Mouse (Mus musculus) forebrain, embryonic 11.5 days (tissue): ENCODE measurements at regions not wholly inside any gene's neighbourhood (a gene's known extent, or its start where the extent isn't known, plus 50 kb on each side); places are given as distances from the start of the nearest gene placed in this dataset.

Experiments
- ATAC-seq: fragments of 200-750 bp; cut with Nextera tagmentation; replicated peaks from 2 replicates; pipeline ENCODE4 v1.8.0; 2017; ENCODE audit warnings: moderate TSS enrichment; ENCODE audit not compliant: low FRiP score
- DNase-seq: peaks from one replicate; pipeline ENCODE4 v3.0.0-alpha.2; 2017; ENCODE audit warnings: low spot score
- H3K27ac ChIP-seq: fragments of 300-500 bp; sonication (generic); 2 replicates; pipeline ENCODE4 v1.5.1; 2014; ENCODE audit warnings: low read depth, low read length
- H3K27me3 ChIP-seq: fragments of 300-500 bp; sonication (generic); 2 replicates; pipeline ENCODE4 v1.6.1; 2014; ENCODE audit warnings: mild to moderate bottlenecking, low read length, mixed read lengths; ENCODE audit not compliant: control insufficient read depth, insufficient read depth
- H3K36me3 ChIP-seq: fragments of 300-500 bp; sonication (generic); 2 replicates; pipeline ENCODE4 v1.6.1; 2014; ENCODE audit warnings: mild to moderate bottlenecking, low read length, moderate library complexity, mixed read lengths; ENCODE audit not compliant: control insufficient read depth, insufficient read depth
- H3K4me1 ChIP-seq: fragments of 300-500 bp; sonication (generic); replicated peaks from 2 replicates; pipeline ENCODE4 v1.6.1; 2014; ENCODE audit warnings: low read length, mixed read lengths; ENCODE audit not compliant: control insufficient read depth, insufficient read depth
- H3K4me2 ChIP-seq: fragments of 300-500 bp; sonication (generic); 2 replicates; pipeline ENCODE4 v1.6.1; 2014; ENCODE audit warnings: low read depth, mild to moderate bottlenecking, low read length, moderate library complexity, mixed read lengths; ENCODE audit not compliant: severe bottlenecking
- H3K4me3 ChIP-seq: fragments of 300-500 bp; sonication (generic); 2 replicates; pipeline ENCODE4 v1.5.1; 2014; ENCODE audit warnings: low read depth, low read length
- H3K9ac ChIP-seq: fragments of 300-500 bp; sonication (generic); 2 replicates; pipeline ENCODE4 v1.6.1; 2014; ENCODE audit warnings: low read length
- H3K9me3 ChIP-seq: fragments of 300-500 bp; sonication (generic); 2 replicates; pipeline ENCODE4 v1.6.1; 2016; ENCODE audit warnings: low read length, mixed read lengths; ENCODE audit not compliant: control insufficient read depth
- WGBS: fragments of 180-500 bp; shearing (Covaris S2); extraction: QIAGEN DNeasy Blood & Tissue Kit; methylation state at CpG from one replicate; pipeline ENCODE4 v1.1.7; 2014; 5-methylcytosine and 5-hydroxymethylcytosine counted together

- Histone ChIP-seq H3K9ac (no peak overlapping the region), H3K27ac (no peak overlapping the region), H3K9me3 (no peaks in the 10 kb centered on the region), H3K4me1 (no peaks in the 10 kb centered on the region; the same call in 1 of the 2 replicates), H3K4me3 (no peak overlapping the region), H3K27me3 (no peaks in the 10 kb centered on the region), H3K36me3 (no peaks in the 10 kb centered on the region), H3K4me2 (no peak overlapping the region)
- DNase-seq, result no peak
- no peak for ATAC-seq
- 70% methylated on average over 4 of the region's 4 CpGs for WGBS
Measured at GRCm38 (mm10) chr11:38069635-38070034, 833.9 kb upstream of the Tenm2 start.

GRCm38 (mm10) chr11:38067682-38068081 lies 831.9 kb upstream of the Tenm2 start:
- H3K9ac ChIP-seq, result no peak overlapping the region
- peak; percentile 88 for ATAC-seq
- whole genome bisulfite sequencing, result 10% methylated on average over 1 of the region's 1 CpGs
- no peak overlapping the region for H3K4me2 ChIP-seq
- H3K27ac ChIP-seq, result no peak overlapping the region
- H3K4me3 ChIP-seq, result no peak overlapping the region
- no peaks in the 10 kb centered on the region for H3K36me3 ChIP-seq
- no peaks in the 10 kb centered on the region for H3K9me3 ChIP-seq
- no peaks in the 10 kb centered on the region for H3K27me3 ChIP-seq
- no peaks in the 10 kb centered on the region; the same call in 1 of the 2 replicates for H3K4me1 ChIP-seq
- no peak for DNase-seq

DNA sequence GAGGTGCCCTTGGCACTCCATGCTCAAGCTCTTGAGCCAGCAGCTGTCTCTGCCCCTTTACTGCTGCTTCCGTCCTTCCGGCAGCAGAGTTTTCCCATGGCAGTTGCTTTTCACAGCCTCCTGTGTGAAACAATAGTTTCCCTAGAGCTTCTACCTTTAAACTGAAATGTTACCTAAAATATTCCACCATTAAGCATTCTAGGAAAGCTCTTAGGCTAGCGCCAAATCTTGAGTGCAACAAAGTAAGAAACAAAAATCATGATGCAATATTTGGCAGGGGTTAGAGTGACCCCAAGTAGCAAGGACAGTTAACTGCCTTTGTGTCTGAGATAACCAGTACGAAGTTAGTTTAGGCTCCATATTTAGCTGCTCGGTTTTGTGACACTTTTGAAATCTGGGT lies 830.3 kb upstream of the Tenm2 start:
- ATAC-seq (no peak), DNase-seq (no peak)
- Histone ChIP-seq H3K4me1 (no peaks in the 10 kb centered on the region; the same call in 1 of the 2 replicates), H3K27me3 (no peaks in the 10 kb centered on the region), H3K9me3 (no peaks in the 10 kb centered on the region), H3K9ac (no peak overlapping the region), H3K27ac (no peak overlapping the region), H3K36me3 (no peaks in the 10 kb centered on the region), H3K4me3 (no peak overlapping the region), H3K4me2 (no peak overlapping the region)
- 90% methylated on average over 5 of the region's 5 CpGs for WGBS

DNA sequence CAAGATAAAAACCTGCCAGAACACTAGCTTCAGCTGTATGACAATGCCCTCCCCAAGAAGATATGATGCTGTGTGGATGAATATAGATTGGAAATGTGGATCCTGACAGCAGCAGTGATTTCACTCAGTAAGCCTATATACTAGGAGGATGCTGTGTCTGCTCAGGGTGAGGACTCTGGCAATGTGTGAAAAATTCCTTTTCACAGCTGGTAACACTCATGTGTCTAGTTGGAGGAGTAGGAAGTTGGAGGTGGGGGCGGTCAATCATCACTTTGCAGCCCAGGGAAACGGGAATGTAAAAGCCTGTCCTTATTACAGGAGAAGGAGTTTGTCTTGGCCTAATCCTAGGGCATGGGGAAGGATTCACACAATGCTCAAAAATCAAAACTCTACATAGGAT lies 824.3 kb upstream of the Tenm2 start:
- H3K9me3 ChIP-seq, result no peaks in the 10 kb centered on the region
- ATAC-seq, result no peak
- H3K9ac ChIP-seq, result no peak overlapping the region
- no peaks in the 10 kb centered on the region for H3K36me3 ChIP-seq
- WGBS, result 94% methylated on average over 2 of the region's 2 CpGs
- H3K27me3 ChIP-seq, result no peaks in the 10 kb centered on the region
- H3K4me1 ChIP-seq, result no peaks in the 10 kb centered on the region
- H3K4me3 ChIP-seq, result no peak overlapping the region
- no peak for DNase-seq
- H3K4me2 ChIP-seq, result no peak overlapping the region
- no peak overlapping the region for H3K27ac ChIP-seq

GRCm38 (mm10) chr11:38058896-38059295 lies 823.1 kb upstream of the Tenm2 start:
- no peaks in the 10 kb centered on the region for H3K4me1 ChIP-seq
- no peak overlapping the region for H3K4me3 ChIP-seq
- no peak overlapping the region for H3K4me2 ChIP-seq
- ATAC-seq (no peak), DNase-seq (peak; percentile 51)
- H3K9ac ChIP-seq, result no peak overlapping the region
- WGBS, result 81% methylated on average over 2 of the region's 2 CpGs
- H3K27me3 ChIP-seq, result no peaks in the 10 kb centered on the region
- no peaks in the 10 kb centered on the region for H3K9me3 ChIP-seq
- H3K27ac ChIP-seq, result no peak overlapping the region
- no peaks in the 10 kb centered on the region for H3K36me3 ChIP-seq

DNA sequence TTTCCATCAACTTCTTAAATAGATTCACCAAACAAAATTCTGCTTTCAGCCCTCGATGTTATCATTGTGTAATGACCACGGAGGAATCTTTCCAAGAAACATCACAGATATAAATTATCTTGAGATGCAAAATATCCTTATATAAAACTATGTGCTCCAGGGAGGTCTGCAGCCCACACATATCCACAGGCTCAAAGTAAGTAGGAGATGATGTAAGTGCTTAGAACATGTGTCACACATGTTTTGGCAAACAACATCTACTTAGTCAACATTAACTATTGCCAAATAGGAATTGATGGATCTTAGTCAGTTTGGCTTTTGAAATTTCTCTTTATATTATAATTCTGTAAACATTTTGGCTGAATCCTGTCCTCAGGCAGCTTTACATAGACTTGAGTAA lies 800.8 kb upstream of the Tenm2 start:
- ATAC-seq, result no peak
- H3K27ac ChIP-seq, result no peak overlapping the region
- no peaks in the 10 kb centered on the region for H3K9me3 ChIP-seq
- no peak overlapping the region for H3K9ac ChIP-seq
- no peak overlapping the region for H3K4me3 ChIP-seq
- H3K4me2 ChIP-seq, result no peak overlapping the region
- no peaks in the 10 kb centered on the region for H3K36me3 ChIP-seq
- DNase-seq, result no peak
- WGBS, result 82% methylated on average over 2 of the region's 2 CpGs
- no peaks in the 10 kb centered on the region for H3K4me1 ChIP-seq
- H3K27me3 ChIP-seq, result no peaks in the 10 kb centered on the region

GRCm38 (mm10) chr11:38034526-38035286 lies 798.9 kb upstream of the Tenm2 start:
- no peak for ATAC-seq

GRCm38 (mm10) chr11:38021704-38022103 lies 785.9 kb upstream of the Tenm2 start:
- ATAC-seq (no peak), DNase-seq (no peak)
- Histone ChIP-seq H3K27me3 (no peaks in the 10 kb centered on the region), H3K4me3 (no peak overlapping the region), H3K9ac (no peak overlapping the region), H3K36me3 (no peaks in the 10 kb centered on the region), H3K27ac (no peak overlapping the region), H3K4me2 (no peak overlapping the region), H3K9me3 (no peaks in the 10 kb centered on the region), H3K4me1 (no peaks in the 10 kb centered on the region)

More at GRCm38 (mm10) chr11:38034526-38035286, 798.9 kb upstream of the Tenm2 start:
- no peaks in the 10 kb centered on the region for H3K36me3 ChIP-seq
- no peak for DNase-seq
- H3K9ac ChIP-seq, result no peak overlapping the region
- no peak overlapping the region for H3K4me3 ChIP-seq
- H3K9me3 ChIP-seq, result no peaks in the 10 kb centered on the region
- no peaks in the 10 kb centered on the region for H3K27me3 ChIP-seq
- no peaks in the 10 kb centered on the region for H3K4me1 ChIP-seq
- 68% methylated on average over 2 of the region's 2 CpGs for WGBS
- H3K4me2 ChIP-seq, result no peak overlapping the region
- no peak overlapping the region for H3K27ac ChIP-seq

- no peak for DNase-seq
- no peak for ATAC-seq
- H3K9ac ChIP-seq, result no peak overlapping the region
- H3K4me3 ChIP-seq, result no peak overlapping the region
- no peak overlapping the region for H3K27ac ChIP-seq
- 93% methylated on average over 2 of the region's 2 CpGs for WGBS
- H3K36me3 ChIP-seq, result no peaks in the 10 kb centered on the region
- H3K4me2 ChIP-seq, result no peak overlapping the region
- H3K9me3 ChIP-seq, result no peaks in the 10 kb centered on the region
- H3K27me3 ChIP-seq, result no peaks in the 10 kb centered on the region
- no peaks in the 10 kb centered on the region for H3K4me1 ChIP-seq
Measured at GRCm38 (mm10) chr11:37978131-37978530, 742.4 kb upstream of the Tenm2 start.
